ENCODE assay signal across 26 mouse cellular contexts in genomic region chr7:65281960-65282359, GRCm38 (mm10).
DNase-seq lines count a peak whose midpoint lies in the region; ATAC-seq and TF ChIP-seq lines count a peak whose summit lies in the region.
"Had no signal": no experiment of that assay in that cellular context is flagged by ENCODE, and none has a peak within 500 bp of the region (broad histone marks: within the 10 kb centered on the region; RNA-seq: fewer than 3 reads in every experiment).

No protein-coding gene starts in this region.

- DNase-seq in hindbrain, embryonic 11.5 days (ENCODE audit: low spot score) = peak; percentile 19
- peak; percentile 56 for DNase-seq in brain, embryonic 14.5 days (ENCODE audit: low read depth)
- DNase-seq in gastrocnemius, adult 8-10 months (ENCODE audit: low spot score in 2 of 2) = no peak
- DNase-seq: adrenal gland, postnatal 25 days; cerebellum, adult 18-20 months; cerebellum, postnatal 10 days; gastrocnemius, postnatal 10 days; kidney, adult 2 months; kidney, postnatal 4 days; liver, embryonic 13.5 days; lung, adult 18-20 months; right cerebral cortex, postnatal 25 days; thymus, adult 18-20 months; thymus, postnatal 4 days had no signal

- no peak for TF ChIP-seq POLR2A in brain, embryonic 14.5 days (IDR thresholded peaks at IDR 0.05; ENCODE audit: borderline replicate concordance, extremely low read depth, insufficient read depth, insufficient read length, poor library complexity, severe bottlenecking)

- TF ChIP-seq CTCF in brain, embryonic 14.5 days (IDR thresholded peaks at IDR 0.05; ENCODE audit: borderline replicate concordance, extremely low read depth, insufficient read depth, insufficient read length) = no peak

- H3K9me3 ChIP-seq in forebrain, embryonic 12.5 days = no peaks in the 10 kb centered on the region
- no peaks in the 10 kb centered on the region for H3K9me3 ChIP-seq in forebrain, embryonic 16.5 days (ENCODE audit: control insufficient read depth, low read length)
- H3K9me3 ChIP-seq in hindbrain, embryonic 11.5 days (ENCODE audit: control insufficient read depth, low read length) = no peaks in the 10 kb centered on the region
- H3K9me3 ChIP-seq in hindbrain, embryonic 12.5 days (replicated peaks) = no peaks in the 10 kb centered on the region
- no peaks in the 10 kb centered on the region for H3K9me3 ChIP-seq in midbrain, embryonic 13.5 days
- H3K9me3 ChIP-seq in kidney, embryonic 14.5 days (ENCODE audit: control insufficient read depth, low read length) = no peaks in the 10 kb centered on the region
- H3K9me3 ChIP-seq: heart, embryonic 15.5 days; intestine, embryonic 15.5 days; liver, embryonic 13.5 days; neural tube, embryonic 15.5 days had no signal

- H3K4me3 ChIP-seq in forebrain, embryonic 12.5 days (replicated peaks) = no peak overlapping the region
- H3K4me3 ChIP-seq in forebrain, embryonic 16.5 days (replicated peaks; ENCODE audit: low read length) = no peak overlapping the region
- no peak overlapping the region for H3K4me3 ChIP-seq in hindbrain, embryonic 11.5 days (ENCODE audit: low read depth, low read length)
- no peak overlapping the region for H3K4me3 ChIP-seq in hindbrain, embryonic 12.5 days
- no peak overlapping the region for H3K4me3 ChIP-seq in midbrain, embryonic 13.5 days (replicated peaks)
- H3K4me3 ChIP-seq in kidney, embryonic 14.5 days (ENCODE audit: low read length) = no peak overlapping the region
- H3K4me3 ChIP-seq: heart, embryonic 15.5 days; intestine, embryonic 15.5 days; liver, embryonic 13.5 days; megakaryocyte, embryonic 14.5 days; neural tube, embryonic 15.5 days had no signal

- WGBS in forebrain, embryonic 12.5 days = 57% methylated on average over 3 of the region's 3 CpGs
- 40% methylated on average over 3 of the region's 3 CpGs for WGBS in forebrain, embryonic 16.5 days
- WGBS in hindbrain, embryonic 11.5 days = 55% methylated on average over 3 of the region's 3 CpGs
- WGBS in hindbrain, embryonic 12.5 days = 63% methylated on average over 3 of the region's 3 CpGs
- 49% methylated on average over 3 of the region's 3 CpGs for WGBS in midbrain, embryonic 13.5 days
- WGBS in kidney, embryonic 14.5 days = 82% methylated on average over 3 of the region's 3 CpGs

- H3K4me2 ChIP-seq in forebrain, embryonic 12.5 days = no peak overlapping the region
- H3K4me2 ChIP-seq in forebrain, embryonic 16.5 days (ENCODE audit: low read length) = no peak overlapping the region
- no peak overlapping the region for H3K4me2 ChIP-seq in hindbrain, embryonic 11.5 days (replicated peaks; ENCODE audit: low read depth, low read length)
- no peak overlapping the region for H3K4me2 ChIP-seq in hindbrain, embryonic 12.5 days (replicated peaks)
- H3K4me2 ChIP-seq in midbrain, embryonic 13.5 days (replicated peaks) = no peak overlapping the region
- H3K4me2 ChIP-seq in kidney, embryonic 14.5 days (replicated peaks; ENCODE audit: low read depth, low read length) = no peak overlapping the region
- H3K4me2 ChIP-seq: intestine, embryonic 15.5 days; liver, embryonic 13.5 days; neural tube, embryonic 15.5 days had no signal

- peaks cover 23% of the 10 kb centered on the region for H3K4me1 ChIP-seq in forebrain, embryonic 12.5 days
- H3K4me1 ChIP-seq in forebrain, embryonic 16.5 days (replicated peaks; ENCODE audit: control insufficient read depth, insufficient read depth, low read length) = no peaks in the 10 kb centered on the region; the same call in 1 of the 2 replicates
- H3K4me1 ChIP-seq in hindbrain, embryonic 11.5 days (replicated peaks; ENCODE audit: control insufficient read depth, insufficient read depth, low read length) = no peaks in the 10 kb centered on the region
- H3K4me1 ChIP-seq in hindbrain, embryonic 12.5 days = peaks cover 16% of the 10 kb centered on the region
- H3K4me1 ChIP-seq in midbrain, embryonic 13.5 days (replicated peaks) = peaks cover 22% of the 10 kb centered on the region
- no peaks in the 10 kb centered on the region for H3K4me1 ChIP-seq in kidney, embryonic 14.5 days (ENCODE audit: control insufficient read depth, insufficient read depth, low read length)
- H3K4me1 ChIP-seq: heart, embryonic 15.5 days; intestine, embryonic 15.5 days; liver, embryonic 13.5 days; megakaryocyte, embryonic 14.5 days had no signal

- H3K9ac ChIP-seq in forebrain, embryonic 12.5 days = no peak overlapping the region
- no peak overlapping the region for H3K9ac ChIP-seq in forebrain, embryonic 16.5 days (replicated peaks; ENCODE audit: low read depth, low read length)
- no peak overlapping the region for H3K9ac ChIP-seq in hindbrain, embryonic 11.5 days (ENCODE audit: low read depth, low read length)
- H3K9ac ChIP-seq in hindbrain, embryonic 12.5 days = no peak overlapping the region
- no peak overlapping the region for H3K9ac ChIP-seq in midbrain, embryonic 13.5 days (replicated peaks)
- H3K9ac ChIP-seq in kidney, embryonic 14.5 days (ENCODE audit: low read depth, low read length) = no peak overlapping the region
- H3K9ac ChIP-seq: heart, embryonic 15.5 days; intestine, embryonic 15.5 days; liver, embryonic 13.5 days; neural tube, embryonic 15.5 days had no signal

- peak; percentile 27; the same call in 1 of the 2 replicates for ATAC-seq in forebrain, embryonic 12.5 days (ENCODE audit: low FRiP score)
- ATAC-seq in forebrain, embryonic 16.5 days = no peak
- no peak for ATAC-seq in hindbrain, embryonic 11.5 days (ENCODE audit: low FRiP score)
- ATAC-seq in hindbrain, embryonic 12.5 days (ENCODE audit: low FRiP score) = no peak
- ATAC-seq in midbrain, embryonic 13.5 days = peak; percentile 28; the same call in 1 of the 2 replicates
- ATAC-seq in kidney, embryonic 14.5 days (ENCODE audit: low FRiP score, low TSS enrichment) = no peak
- ATAC-seq: intestine, embryonic 15.5 days; Patski had no signal

- H3K27ac ChIP-seq in forebrain, embryonic 12.5 days = peak overlapping the region; percentile 59
- no peak overlapping the region for H3K27ac ChIP-seq in forebrain, embryonic 16.5 days (ENCODE audit: low read length)
- H3K27ac ChIP-seq in hindbrain, embryonic 11.5 days (ENCODE audit: low read depth, low read length) = no peak overlapping the region
- H3K27ac ChIP-seq in hindbrain, embryonic 12.5 days = no peak overlapping the region
- H3K27ac ChIP-seq in midbrain, embryonic 13.5 days = peak overlapping the region; percentile 27; the same call in 1 of the 2 replicates
- H3K27ac ChIP-seq in kidney, embryonic 14.5 days (ENCODE audit: low read depth, low read length) = no peak overlapping the region
- H3K27ac ChIP-seq: heart, embryonic 15.5 days; intestine, embryonic 15.5 days; kidney, postnatal 0 days; liver, embryonic 13.5 days; neural tube, embryonic 15.5 days; stomach, postnatal 0 days had no signal

- H3K27me3 ChIP-seq in forebrain, embryonic 12.5 days = 0 out of 2 replicates have a peak, but pooled peaks cover 5% of the 10 kb centered on the region
- H3K27me3 ChIP-seq in forebrain, embryonic 16.5 days (replicated peaks; ENCODE audit: control insufficient read depth, insufficient read depth, low read length) = no peaks in the 10 kb centered on the region
- H3K27me3 ChIP-seq in hindbrain, embryonic 11.5 days (ENCODE audit: control insufficient read depth, insufficient read depth, low read length) = no peaks in the 10 kb centered on the region
- no peaks in the 10 kb centered on the region for H3K27me3 ChIP-seq in hindbrain, embryonic 12.5 days
- H3K27me3 ChIP-seq in midbrain, embryonic 13.5 days = no peaks in the 10 kb centered on the region
- H3K27me3 ChIP-seq in kidney, embryonic 14.5 days (ENCODE audit: control insufficient read depth, insufficient read depth, low read length) = no peaks in the 10 kb centered on the region
- H3K27me3 ChIP-seq: heart, embryonic 15.5 days; intestine, embryonic 15.5 days; liver, embryonic 13.5 days; neural tube, embryonic 15.5 days; Patski had no signal

- H3K36me3 ChIP-seq in forebrain, embryonic 12.5 days (replicated peaks) = no peaks in the 10 kb centered on the region
- H3K36me3 ChIP-seq in forebrain, embryonic 16.5 days (ENCODE audit: control insufficient read depth, insufficient read depth) = no peaks in the 10 kb centered on the region
- H3K36me3 ChIP-seq in hindbrain, embryonic 11.5 days (ENCODE audit: control insufficient read depth, insufficient read depth, low read length) = no peaks in the 10 kb centered on the region
- H3K36me3 ChIP-seq in hindbrain, embryonic 12.5 days = no peaks in the 10 kb centered on the region
- no peaks in the 10 kb centered on the region for H3K36me3 ChIP-seq in midbrain, embryonic 13.5 days
- H3K36me3 ChIP-seq in kidney, embryonic 14.5 days (ENCODE audit: control insufficient read depth, insufficient read depth, low read length) = no peaks in the 10 kb centered on the region
- H3K36me3 ChIP-seq: heart, embryonic 15.5 days; intestine, embryonic 15.5 days; liver, embryonic 13.5 days; neural tube, embryonic 15.5 days had no signal

Comparison
In these comparisons a context has a peak if more than half of its experiments do, and no peak if none do; other contexts are left out.
1. ATAC-seq: peak in forebrain, embryonic 12.5 days (single experiment) and midbrain, embryonic 13.5 days (single experiment); none in forebrain, embryonic 16.5 days (single experiment), hindbrain, embryonic 11.5 days (single experiment), hindbrain, embryonic 12.5 days (single experiment) and kidney, embryonic 14.5 days (single experiment).
2. H3K27ac ChIP-seq: peak in forebrain, embryonic 12.5 days (single experiment) and midbrain, embryonic 13.5 days (single experiment); none in forebrain, embryonic 16.5 days (single experiment), hindbrain, embryonic 11.5 days (single experiment), hindbrain, embryonic 12.5 days (single experiment) and kidney, embryonic 14.5 days (single experiment).
3. DNase-seq: peak in hindbrain, embryonic 11.5 days (single experiment) and brain, embryonic 14.5 days (single experiment); none in gastrocnemius, adult 8-10 months (0 of 2).